Mouse (Mus musculus): ENCODE measurements around the gene Kif3b.
"Not testable (repeated sequence)": the region's sequence is repeated elsewhere in the genome, so short reads cannot be mapped to it uniquely, and the experiment has no call there.

Gene Kif3b

DNA sequence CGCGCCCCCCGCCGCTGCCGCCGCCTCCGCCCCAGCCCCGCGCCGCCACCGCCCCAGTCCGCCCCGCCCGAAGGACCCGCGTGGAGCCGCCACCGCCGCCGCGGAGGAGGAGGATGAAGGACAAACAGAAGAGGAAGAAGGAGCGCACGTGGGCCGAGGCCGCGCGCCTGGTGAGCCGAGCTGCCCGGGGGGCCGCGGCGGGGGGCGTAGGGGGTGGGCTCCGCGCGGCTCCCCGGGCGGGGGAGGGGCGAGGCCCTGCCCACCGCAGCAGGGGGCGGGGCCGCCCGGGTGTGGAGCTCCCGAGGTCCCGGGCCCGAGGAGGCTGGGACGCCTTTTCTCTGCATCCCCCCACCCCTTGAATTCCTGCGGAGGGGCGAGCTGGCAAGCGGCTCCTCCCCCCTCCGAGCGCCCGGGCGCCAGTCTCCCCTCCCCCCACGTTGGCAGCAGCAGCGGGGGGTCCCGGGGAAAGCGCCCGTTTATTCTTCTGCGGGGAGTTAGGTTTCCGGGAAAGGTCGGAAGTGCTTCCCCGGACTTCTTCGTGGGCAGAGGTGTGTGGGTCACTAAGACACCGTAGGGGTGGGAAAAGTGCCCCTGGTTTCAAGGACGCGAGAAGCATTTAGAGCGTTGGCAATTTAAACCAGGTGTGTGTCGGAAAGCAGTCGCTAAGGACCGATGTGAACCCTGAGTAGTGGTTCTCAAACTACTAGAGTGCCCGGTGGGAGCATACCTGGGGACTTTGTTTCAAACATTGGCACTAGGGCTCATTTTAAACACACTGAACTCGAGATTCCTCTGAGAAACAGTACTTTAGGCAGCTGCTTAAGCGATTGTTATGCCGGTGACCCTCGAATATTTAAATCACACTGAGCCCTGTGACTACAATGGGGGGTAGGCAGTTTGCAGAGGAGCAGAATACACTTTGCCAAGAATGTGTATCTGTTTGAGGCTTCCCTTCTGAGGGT is 55.3 kb downstream of the Kif3b start:
- peak; percentile 78 to 89 for DNase-seq

DNA sequence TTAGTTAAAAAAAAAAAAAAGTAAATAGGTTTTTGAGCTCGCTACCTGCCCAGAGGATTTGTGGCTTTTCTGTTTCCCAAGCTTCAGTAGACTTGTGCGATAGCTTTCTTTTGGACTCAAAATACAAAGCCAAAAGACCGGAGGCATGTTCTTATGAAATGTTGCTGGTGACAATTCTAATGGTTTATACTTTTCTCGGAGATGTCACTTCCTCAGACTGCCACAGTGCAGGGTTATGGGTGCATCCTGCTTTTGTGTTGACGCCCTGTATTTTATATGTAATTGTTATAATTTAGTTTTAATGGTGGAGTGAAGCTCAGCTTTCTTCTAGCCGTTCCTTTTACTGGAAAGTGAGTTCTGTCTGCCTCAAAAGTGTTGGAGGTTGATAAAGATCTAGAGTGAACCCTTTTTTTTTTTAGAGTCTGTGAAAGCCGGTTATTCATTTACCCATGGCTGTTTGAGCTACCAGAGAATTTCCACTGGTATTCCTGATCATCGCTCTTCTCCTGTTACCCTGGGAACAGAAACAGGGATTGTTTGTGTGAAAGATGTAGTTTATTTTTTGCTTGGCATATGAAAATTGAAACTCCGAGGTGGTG is 56.1 kb downstream of the Kif3b start:
- no peak for DNase-seq

DNA sequence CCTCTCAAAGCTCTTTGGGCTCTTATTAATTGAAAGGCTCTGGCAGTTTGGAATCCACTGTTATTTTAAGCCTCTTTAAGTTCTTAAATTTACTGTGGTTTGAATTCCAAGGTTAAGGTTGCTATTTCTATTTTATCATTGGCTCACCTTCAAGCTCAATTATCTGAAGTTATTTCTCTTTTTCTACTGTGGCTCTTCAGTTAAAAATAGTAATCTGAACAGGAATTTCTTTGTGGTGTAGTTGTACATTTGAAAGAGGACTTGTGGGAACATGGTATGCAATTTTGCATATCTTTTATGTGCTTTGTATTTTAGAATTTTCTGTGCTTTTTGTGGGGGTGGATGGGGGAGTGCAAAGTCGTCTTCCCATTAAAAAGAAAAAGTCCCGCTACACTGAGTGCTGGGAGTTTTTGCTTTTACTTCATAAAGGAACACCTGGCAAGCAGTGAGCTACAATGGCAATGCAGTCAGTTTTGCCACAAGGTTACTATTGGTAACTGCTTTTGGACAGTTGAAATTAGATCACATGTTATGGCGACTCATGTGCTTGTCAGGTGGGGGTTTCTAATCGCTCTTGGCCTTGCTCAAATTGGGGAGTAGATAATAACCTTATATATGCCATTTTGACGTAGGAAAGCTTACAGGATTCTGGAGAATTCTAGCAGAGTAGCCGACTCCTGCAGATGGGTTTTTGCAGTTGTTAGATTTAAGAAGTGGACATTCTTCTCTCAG is 57.1 kb downstream of the Kif3b start:
- DNase-seq, result no peak

DNA sequence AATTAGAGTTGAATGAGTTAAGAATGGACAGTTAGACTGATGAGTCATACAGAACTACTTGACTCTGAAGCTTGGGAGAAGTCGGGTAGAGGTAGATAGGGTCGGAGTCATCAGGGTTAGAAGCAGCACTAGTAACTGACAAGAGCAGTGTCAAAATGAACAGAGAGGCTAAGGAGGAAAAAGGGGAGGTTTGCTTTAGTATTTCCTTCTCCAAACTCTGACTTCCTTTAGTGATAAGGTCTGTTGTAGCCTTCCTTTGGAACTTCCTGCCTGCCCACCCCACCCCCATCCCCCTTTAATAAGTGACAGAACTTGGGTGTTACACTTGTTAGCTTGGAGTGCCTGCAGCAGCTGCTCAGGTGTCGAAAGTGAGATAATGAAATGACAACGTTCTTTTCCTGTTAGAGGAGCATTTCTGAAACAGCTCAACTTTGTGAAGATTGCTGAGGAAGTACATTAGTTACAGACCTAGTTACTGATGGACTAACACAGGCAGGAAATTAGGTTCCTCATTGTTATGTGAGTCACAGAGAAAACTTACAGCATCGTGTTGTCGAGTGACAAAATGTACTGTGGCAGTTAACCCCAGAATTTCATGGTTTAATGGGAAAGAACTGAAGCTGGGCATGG is 59.5 kb downstream of the Kif3b start:
- peak in 1 of 2 experiments; percentile 27 for DNase-seq

DNA sequence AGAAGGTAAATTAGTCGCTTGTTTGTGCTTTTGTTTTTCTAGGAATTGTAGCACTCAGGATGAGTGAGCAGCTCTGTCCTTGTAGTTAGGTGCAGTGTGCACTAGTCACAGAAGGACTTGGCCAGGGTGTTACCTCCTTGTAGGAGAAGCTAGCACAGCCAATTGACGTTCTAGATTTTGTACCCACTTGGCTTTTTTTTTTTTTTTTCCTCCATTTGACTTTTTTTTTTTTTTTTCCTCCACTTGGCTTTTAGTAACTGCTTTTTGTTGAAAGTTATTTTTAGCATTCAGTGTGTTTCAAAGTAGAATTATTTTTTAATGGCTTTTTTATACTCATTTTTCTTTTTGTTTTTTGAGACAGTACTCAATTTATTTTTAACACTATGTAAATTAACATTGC is 63.4 kb downstream of the Kif3b start:
- DNase-seq, result no peak

DNA sequence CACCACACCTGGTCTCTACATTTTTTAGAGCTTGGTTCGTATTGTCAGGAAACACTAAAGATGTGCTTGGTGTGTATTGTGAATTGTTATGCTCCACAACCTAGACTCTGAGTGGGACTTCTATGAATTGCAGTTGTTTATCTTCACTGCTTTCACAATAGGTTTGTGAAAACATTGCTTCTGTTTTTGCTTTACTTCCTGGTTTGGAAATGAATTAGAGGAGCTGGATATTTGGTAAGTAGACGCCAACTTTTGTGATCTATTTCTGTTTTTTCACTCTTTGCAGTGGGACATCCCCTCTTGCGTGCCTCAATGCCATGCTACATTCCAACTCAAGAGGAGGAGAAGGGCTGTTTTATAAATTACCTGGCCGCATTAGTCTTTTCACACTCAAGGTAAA is 65.6 kb downstream of the Kif3b start:
- no peak for DNase-seq

DNA sequence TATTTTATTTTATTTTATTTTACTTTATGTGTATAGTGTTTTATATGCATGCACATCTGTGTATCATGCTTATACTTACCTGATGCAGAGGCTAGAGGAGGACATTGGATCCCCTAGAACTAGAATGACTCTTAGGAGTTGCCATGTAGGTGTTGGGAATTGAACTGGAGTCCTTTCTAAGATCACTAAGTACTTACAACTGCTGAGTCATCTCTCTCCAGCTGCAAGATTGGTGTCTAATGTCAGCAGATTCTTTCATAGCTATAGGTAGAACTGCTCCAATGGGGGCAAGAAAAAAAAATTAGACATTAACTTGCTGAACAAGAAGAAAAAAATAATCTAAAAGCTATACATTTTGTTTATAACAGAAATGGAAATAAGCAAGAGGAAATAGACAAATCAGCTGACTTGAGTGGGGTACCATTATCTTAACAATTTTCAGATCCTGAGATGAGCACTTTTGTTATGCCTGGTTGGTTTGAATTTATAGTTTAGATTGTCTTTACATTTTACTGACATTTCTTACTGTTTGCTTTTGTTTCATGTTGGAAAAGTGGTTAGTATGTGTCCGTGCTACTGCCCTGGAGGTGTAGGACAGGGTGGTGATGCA is 70.0 kb downstream of the Kif3b start:
- no peak for DNase-seq

DNA sequence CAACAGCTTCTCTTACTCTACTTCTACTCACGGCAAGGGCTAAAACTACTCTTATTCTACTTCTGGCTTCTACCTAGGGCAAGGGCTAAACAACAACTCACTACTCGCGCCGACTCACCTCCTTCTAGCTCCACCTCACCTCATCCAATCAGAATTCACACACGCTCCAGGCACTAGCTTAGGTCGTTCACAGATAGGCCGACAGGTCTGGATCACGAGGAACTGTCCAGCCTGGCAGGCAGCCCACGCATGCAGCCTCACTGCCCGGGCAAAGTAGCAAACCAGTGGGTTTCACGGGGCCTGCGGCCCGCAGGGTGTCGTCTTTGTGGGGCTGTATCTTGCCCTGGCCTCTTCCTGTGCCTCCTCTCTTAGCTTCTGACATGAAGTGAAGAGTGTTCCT is 73.3 kb downstream of the Kif3b start:
- not testable (repeated sequence) for DNase-seq

DNA sequence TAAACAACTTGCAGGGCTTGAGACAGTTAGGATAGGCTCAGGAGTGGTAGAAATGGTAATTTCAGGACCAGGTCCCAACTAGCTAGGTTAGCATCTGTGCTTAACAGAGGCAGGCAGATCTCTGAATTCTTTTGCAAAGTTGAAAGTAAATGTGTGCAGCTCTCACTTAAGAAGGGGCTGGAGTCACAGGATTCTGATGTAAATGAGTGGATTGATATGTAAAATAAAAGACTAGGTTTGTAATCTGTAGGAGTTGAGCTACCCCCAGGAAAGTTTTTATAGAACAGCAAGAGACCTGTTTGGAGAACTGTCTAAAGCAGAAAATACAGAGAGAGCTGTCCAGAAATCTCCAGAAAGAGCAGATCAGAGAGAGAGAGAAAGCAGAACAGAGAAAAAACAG is 79.7 kb downstream of the Kif3b start:
- no peak for DNase-seq

DNA sequence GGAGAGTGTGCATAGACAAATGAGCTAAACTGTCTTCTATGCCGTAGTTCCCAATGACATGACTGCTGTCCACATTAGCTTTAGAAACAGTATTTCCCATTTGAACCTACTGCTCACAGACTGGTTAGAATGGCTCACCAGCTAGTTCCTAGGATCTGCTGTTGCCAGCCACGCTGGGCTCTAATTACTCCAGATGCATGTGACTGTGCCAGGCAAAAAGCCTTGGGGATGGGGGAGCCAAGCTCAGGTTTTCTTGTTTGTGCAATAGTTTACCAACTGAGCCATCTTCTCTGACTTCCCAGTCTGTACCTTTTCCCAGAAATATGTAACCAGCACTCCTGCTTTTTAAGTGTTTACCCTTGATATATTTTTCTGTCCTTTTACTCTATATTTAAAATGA is 84.2 kb downstream of the Kif3b start:
- DNase-seq, result no peak

DNA sequence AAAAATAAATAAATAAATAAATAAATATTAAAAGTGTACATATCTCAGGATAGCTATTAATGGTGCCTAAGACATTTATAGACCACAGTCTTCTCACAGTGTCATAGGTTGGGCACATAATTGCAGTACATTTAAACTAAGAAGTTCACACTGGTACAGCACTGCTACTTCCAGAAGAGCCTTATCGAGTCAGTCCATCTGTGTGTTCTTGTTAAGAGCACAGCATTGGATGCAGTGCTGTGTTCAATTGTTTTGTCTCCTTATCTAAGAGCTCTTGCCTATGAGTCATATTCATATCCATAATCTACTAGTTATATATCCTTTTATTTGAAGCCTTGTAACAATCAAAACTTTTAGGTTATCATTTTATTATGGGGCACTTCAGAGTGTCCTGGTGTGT is 89.3 kb downstream of the Kif3b start:
- no peak for DNase-seq

All from lung, postnatal 4 days (tissue).